Mouse (Mus musculus): ENCODE results near the gene Rgma.

Rgma gene

GRCm38 (mm10) chr7:73371587-73372321 lies 3.6 kb upstream of the Rgma start:
- no peak for DNase-seq (ENCODE audit: low read depth, low spot score)

- DNase-seq (ENCODE audit: low read depth, low spot score): no peak
These were observed 2.8 kb upstream of the Rgma start for GRCm38 (mm10) chr7:73372352-73372970.

GRCm38 (mm10) chr7:73374727-73375126 lies 582 bp upstream of the Rgma start:
- DNase-seq (ENCODE audit: low read depth, low spot score): no peak

GRCm38 (mm10) chr7:73376101-73377001 lies 1.0 kb downstream of the Rgma start:
- no peak for DNase-seq (ENCODE audit: low read depth, low spot score)

- DNase-seq (ENCODE audit: low read depth, low spot score): no peak
These were observed 2.0 kb downstream of the Rgma start for GRCm38 (mm10) chr7:73377307-73377706.

GRCm38 (mm10) chr7:73378034-73378433 lies 2.7 kb downstream of the Rgma start:
- DNase-seq (ENCODE audit: low read depth, low spot score): no peak

GRCm38 (mm10) chr7:73382843-73383242 lies 7.5 kb downstream of the Rgma start:
- no peak for DNase-seq (ENCODE audit: low read depth, low spot score)

GRCm38 (mm10) chr7:73388866-73389265 lies 13.6 kb downstream of the Rgma start:
- DNase-seq (ENCODE audit: low read depth, low spot score): no peak

- DNase-seq (ENCODE audit: low read depth, low spot score): no peak
These were observed 14.1 kb downstream of the Rgma start for GRCm38 (mm10) chr7:73389419-73389818.

GRCm38 (mm10) chr7:73389871-73390294 lies 14.6 kb downstream of the Rgma start:
- no peak for DNase-seq (ENCODE audit: low read depth, low spot score)

- no peak for DNase-seq (ENCODE audit: low read depth, low spot score)
These were observed 15.2 kb downstream of the Rgma start for GRCm38 (mm10) chr7:73390426-73391001.

- DNase-seq (ENCODE audit: low read depth, low spot score): no peak
These were observed 15.8 kb downstream of the Rgma start for GRCm38 (mm10) chr7:73391002-73391517.

GRCm38 (mm10) chr7:73391518-73392321 lies 16.4 kb downstream of the Rgma start:
- DNase-seq (ENCODE audit: low read depth, low spot score): no peak

GRCm38 (mm10) chr7:73392359-73392758 lies 17.1 kb downstream of the Rgma start:
- DNase-seq (ENCODE audit: low read depth, low spot score): no peak

GRCm38 (mm10) chr7:73393307-73394012 lies 18.2 kb downstream of the Rgma start:
- no peak for DNase-seq (ENCODE audit: low read depth, low spot score)

- DNase-seq (ENCODE audit: low read depth, low spot score): no peak
These were observed 18.7 kb downstream of the Rgma start for GRCm38 (mm10) chr7:73394013-73394409.

GRCm38 (mm10) chr7:73398319-73398718 lies 23.0 kb downstream of the Rgma start:
- DNase-seq (ENCODE audit: low read depth, low spot score): no peak

- DNase-seq (ENCODE audit: low read depth, low spot score): no peak
These were observed 23.6 kb downstream of the Rgma start for GRCm38 (mm10) chr7:73398806-73399442.

- DNase-seq (ENCODE audit: low read depth, low spot score): peak; percentile 46
These were observed 24.3 kb downstream of the Rgma start for GRCm38 (mm10) chr7:73399501-73400044.

Data from A20 (cell line).